Mouse (Mus musculus): Measurements from ENCODE around the gene Prickle2.

Prickle2 gene

GRCm38 (mm10) chr6:92706145-92706466 is at the start of gene Prickle2:
Gene Prickle2 (minus strand): TSS chr6:92706155.
- peak; percentile 83 for DNase-seq

- no peak for DNase-seq
Measured at GRCm38 (mm10) chr6:92752737-92753136, 46.8 kb upstream of the Prickle2 start.

GRCm38 (mm10) chr6:92749420-92749819 is 43.5 kb upstream of the Prickle2 start:
- DNase-seq = no peak

DNA sequence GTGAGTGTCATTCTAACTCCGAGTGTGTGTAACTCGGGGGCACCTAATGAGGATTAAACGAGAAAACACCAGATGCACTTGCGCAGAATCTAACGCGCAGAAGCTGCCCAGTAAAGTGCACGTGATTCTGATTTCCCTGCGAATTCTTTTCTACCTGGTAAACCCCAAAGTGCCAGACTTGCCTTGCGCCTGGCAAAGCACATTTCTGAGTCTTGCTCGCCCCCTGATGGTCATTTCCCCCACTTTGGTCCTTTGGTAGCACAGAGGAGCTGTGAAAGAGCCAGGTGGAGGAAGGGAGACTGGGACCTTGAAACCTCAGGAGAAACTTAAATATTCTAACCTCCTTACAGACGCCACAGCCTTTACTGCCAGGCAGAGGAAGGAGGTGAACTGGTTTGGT is 37.6 kb upstream of the Prickle2 start:
- peak; percentile 69 to 87 for DNase-seq

DNA sequence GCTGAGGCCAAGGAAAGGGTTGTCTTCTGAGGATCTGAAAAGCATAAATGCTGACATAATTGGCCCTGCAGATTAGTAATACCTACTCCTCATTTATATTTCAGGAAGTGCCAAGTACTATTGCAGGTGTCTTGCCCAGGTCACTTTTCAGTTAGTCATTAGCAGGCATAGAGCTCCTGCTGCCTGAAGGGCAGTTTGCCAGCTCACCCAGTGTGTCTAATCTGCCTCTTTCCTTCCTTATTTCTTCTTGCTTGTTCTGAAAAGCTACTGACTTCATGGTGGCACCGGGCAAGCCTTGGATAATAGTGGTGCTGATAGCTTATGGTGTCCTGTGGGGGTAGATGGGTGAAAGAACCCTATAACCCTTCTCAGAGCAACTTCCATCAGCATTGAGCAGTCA is 31.2 kb upstream of the Prickle2 start:
- peak; percentile 57 to 76 for DNase-seq

- DNase-seq = no peak
Measured at GRCm38 (mm10) chr6:92733651-92734050, 27.7 kb upstream of the Prickle2 start.

DNA sequence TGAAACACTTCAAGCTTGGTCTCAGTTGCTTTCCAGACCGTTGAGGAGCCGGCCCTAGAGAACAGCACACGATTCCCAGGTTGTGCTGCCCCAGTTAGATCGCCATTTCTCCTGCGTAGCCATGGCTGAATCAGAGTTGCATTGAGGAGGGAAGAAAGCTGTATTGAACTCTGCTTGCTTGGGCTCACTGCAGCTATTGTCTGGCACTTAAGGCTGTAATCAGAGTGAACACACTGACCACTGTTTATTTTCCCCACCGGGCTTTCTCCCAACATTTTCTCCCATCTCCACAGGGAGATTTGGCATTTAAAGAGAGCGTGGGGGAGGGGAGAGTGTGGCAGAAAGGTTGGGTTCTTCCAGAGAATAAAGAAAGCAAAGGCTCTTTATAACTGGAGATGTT is 22.6 kb upstream of the Prickle2 start:
- no peak for DNase-seq

- DNase-seq = peak; percentile 80 to 94
Measured at GRCm38 (mm10) chr6:92728084-92728483, 22.1 kb upstream of the Prickle2 start.

GRCm38 (mm10) chr6:92727351-92727986 is 21.5 kb upstream of the Prickle2 start:
- no peak for DNase-seq

DNA sequence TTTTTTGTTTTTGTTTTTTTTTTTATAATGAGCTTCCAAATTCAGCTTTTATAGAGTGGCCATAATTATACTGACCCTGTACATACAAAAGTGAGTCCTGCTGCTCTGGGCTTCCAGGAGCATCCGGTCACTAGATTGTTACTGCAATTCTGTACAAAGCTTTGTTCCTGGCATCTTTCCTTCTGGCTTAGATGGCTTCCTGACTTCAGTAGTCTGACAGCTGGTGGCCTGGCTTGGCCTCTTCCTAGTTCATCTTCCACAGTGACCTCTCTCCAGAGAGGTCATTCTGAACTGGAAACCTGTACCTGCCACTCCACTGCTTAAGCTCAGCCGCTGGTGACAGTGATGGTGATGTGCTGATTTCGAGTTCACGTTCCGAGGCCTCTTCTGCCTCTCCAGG is 20.2 kb upstream of the Prickle2 start:
- DNase-seq = peak; percentile 42 to 54

DNA sequence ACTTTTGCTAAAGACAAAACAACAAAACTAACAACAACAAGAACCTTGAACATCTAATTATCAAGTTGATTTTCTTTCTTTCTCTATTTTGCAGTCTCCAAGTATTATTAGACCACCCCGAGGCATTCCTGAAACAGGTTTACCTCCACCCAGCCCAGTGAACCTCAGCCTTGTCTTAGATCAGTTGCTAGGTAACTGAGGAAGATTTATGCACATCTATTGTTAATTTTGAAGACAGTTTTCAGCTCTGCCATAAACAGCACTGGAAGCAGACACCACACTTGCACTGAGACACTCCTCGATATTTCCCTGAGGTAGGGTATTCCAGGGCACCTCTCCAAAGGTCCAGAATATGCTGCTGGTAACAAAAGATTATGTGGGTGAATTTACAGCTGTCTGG is 18.4 kb upstream of the Prickle2 start:
- no peak for DNase-seq

- no peak for DNase-seq
Measured at GRCm38 (mm10) chr6:92715806-92716205, 9.9 kb upstream of the Prickle2 start.

DNA sequence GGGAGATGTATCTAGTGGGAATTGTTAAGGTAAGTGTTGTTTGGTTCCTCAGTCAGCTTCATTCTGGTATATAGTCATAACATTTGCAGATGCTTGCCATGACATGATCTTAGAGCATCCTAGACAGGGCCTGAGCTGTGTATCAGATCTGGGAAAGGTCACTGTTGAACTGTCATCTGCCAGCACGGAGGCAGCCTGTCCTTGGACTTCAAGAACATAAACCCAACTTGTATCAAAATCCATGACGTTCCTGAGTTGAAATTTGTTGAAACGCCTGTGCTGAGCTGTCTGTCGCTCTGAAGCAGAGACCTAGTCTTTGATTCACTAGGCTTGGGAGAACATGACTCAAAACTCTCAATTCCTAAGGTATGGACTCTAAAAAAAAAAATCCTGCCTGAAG is 8.8 kb upstream of the Prickle2 start:
- DNase-seq = no peak

DNA sequence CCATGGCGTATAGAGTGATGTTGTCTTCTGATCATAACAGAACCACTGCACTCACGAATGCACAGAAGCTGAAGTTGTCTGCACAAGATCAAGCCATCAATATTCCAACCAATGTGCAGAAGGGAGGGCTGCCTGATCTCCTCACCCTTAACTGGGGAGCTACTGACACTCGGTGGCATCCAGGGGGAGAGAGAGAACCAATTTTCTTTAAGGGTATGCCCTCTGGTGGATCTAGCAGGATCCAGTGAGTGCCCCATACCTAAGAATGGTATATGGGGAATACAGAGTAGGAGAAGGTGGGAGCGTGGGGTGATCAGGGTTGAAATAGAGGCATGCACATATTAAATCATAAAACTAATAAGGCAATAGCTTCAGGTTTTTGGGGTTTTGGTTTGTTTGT is 2.2 kb upstream of the Prickle2 start:
- no peak for DNase-seq

GRCm38 (mm10) chr6:92705353-92706144 is 406 bp downstream of the Prickle2 start:
- peak in 1 of 2 experiments; percentile 9 for DNase-seq

DNA sequence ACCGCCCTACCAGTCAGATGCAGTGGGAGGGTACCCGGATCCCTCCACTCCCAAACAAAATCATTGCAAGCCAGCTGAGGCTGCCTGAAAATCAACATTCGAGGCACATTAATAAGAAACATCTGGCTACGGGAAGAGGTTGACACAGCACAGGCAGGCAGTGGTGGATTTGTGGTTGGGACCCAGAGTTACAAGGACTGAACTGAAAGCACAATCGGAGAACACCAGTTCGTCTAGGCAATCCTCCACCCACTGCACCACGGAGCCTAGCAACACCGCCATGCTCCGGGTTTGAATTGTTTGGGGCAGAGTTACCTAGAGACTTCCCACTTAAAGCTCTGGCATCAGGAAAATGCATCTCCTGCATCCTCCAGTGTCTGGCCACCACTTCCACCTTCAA is 1.1 kb downstream of the Prickle2 start:
- no peak for DNase-seq

DNA sequence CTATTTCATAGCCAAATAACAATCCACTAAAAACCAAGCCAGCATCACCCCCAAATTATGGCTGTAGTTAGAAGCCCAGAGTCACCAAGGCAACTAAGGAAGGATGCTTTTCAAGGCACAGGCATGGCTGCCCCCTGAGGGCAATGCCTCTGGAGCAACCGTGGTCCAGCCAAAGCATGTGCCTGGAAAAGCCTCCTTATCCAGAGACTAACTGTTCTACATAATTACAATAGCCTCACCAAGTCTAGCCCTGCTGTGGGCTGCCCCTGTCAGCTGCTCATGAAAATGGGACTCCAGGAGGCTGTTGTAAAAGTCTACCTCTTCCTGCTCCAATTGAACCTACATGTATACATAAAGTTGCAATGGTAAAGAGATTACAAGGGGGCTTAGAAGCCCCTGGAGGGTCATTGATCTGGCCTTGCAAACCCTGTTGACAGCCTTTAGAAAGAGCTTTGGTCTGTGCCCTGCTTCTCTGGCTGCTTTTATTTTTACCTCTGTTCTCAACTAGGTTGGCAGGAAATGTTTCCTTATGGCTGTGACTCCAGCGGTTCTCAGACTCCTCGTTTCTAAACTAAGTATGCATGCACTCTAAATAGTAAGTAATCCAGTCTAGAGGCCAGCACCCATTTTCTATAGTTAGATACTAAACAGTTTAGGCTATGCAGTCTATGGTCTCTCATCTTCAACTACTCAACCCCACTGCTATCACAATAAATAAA is 6.3 kb downstream of the Prickle2 start:
- DNase-seq = no peak

DNA sequence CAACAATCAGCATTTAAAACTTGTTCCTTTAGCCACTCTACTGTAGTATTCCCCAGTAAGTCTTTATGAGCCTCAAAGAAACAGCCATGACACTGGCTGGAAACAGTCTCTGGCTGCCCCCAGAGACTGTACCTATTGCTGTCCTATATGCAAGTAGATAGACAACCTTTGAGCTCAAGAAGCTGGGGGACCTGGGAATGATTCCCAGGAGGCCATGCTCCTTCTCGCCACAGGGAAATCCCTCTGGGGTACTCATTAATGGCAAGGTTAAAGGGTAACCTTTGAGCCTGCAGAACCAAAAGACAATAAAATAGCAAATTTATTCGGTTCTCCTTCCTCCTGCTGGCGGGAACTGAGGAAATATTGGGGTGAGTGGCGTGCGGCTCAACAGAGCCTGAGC is 8.1 kb downstream of the Prickle2 start:
- DNase-seq = peak; percentile 38 to 49

GRCm38 (mm10) chr6:92687317-92687716 is 18.6 kb downstream of the Prickle2 start:
- no peak for DNase-seq

DNA sequence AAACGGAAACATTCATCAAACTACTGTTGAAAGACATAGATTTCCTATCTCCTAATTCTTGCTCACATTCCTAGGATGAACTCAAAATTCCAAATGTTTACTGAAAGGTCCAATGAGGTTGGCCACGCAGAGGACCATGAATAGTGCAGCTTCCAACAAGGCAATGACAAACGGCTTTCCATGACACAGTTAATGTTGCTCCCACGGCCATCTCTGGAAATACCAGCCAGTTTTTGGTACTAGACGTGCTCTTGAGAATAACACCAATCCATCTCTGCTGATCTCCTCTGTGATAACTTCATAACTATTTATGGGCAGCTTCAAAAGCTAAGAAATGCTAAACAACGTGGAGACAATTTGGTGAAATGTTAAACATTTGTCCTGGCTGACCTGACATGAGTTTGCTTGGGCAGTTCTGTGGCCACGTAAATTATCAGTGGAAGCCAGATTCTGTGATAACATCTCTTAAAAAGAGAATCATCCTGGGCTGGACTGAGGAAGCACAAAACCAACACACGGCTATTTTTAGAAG is 31.5 kb downstream of the Prickle2 start:
- no peak for DNase-seq

DNA sequence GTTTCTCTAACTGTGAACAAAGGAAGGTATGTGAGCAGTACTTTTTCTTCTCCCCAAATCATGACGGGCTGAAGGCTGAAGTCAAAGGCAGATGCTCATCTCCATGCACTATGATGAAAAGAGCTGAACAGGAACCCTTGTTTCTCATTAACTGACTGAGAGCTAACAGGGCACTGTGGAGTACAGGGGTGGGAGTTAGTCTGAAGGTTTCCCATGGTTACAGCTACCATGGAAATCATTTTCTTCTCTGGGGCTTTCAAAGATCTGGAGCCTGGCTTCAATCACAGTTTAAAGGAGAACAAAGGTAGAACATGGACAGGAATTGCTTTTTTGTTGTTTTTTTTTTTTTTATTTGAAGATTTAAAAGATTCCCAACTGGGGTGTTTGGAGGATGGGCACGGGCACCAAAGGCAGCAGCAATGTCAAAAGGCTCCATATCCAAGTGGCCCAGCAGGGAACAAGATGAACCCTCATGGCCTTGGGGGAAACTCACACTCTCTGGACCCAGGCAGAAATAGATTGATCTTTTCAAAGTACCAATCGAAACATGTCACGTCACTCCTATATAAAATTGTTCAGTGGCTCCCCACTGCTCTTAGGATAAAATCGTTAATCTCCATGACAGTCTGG is 35.3 kb downstream of the Prickle2 start:
- DNase-seq = no peak

- DNase-seq = no peak
Measured at GRCm38 (mm10) chr6:92669623-92670022, 36.3 kb downstream of the Prickle2 start.

DNA sequence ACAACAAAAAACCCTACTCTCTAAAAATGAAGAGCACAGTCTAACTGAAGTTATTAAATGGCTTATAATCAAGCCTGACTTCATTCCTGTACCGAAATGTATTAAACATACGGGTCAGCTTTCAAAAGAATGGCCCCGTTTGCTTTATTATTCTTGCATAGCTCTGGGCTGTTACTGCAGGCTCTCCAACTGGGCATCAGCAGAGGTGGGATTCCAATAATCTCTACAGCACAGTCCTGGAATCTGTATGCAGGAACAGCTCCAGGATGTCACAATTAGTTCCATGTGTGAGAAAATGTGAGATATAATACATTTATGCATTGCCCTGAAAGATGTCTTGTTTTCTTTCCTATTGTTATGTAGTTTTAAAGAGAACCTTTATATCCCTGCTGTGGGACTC is 38.4 kb downstream of the Prickle2 start:
- no peak for DNase-seq

All from kidney, postnatal 36 days (tissue).